Mouse (Mus musculus) megakaryocyte, embryonic 14.5 days (primary cell): Measurements from ENCODE around the gene Rap1gap.

Source experiments
- FLI1 ChIP-seq: IDR thresholded peaks from 2 replicates; pipeline ENCODE4 v1.6.1; 2012; ENCODE audit warnings: low read length, inconsistent platforms, mixed read lengths
- GATA1 ChIP-seq: IDR thresholded peaks from 3 replicates; pipeline ENCODE4 v1.6.1; 2012; ENCODE audit warnings: mixed read lengths, low read length, inconsistent platforms, borderline replicate concordance

DNA sequence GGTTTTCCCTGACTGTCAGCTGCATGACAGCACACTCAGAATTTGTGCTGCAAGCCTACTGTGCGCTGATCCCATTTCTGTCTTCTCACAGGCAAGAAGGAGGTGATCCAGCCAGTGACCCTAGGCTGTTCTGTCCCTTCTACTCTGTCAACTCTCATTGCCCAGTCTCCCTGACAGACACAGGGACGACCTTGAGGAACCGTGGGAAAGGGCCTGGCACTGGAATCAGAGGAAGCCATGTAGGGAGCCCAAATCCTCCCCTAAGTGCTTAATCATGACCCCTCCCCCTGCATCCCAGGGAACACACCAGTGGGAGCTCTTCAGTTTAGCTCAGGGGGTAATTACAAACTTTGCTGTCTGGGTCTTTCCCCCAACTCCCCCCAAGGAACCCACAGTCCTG lies 73.2 kb downstream of the Rap1gap start:
- TF ChIP-seq GATA1, result no peak
- TF ChIP-seq FLI1, result no peak
